Mouse (Mus musculus) CD4-positive, CD25-positive, alpha-beta regulatory T cell, adult 4 months (primary cell): Measurements from ENCODE around the gene Cd209a. TPM values are rescaled to one million over a fixed set of nuclear protein-coding genes. Genes with fewer than 3 reads are reported as not detected.
A peak's percentile ranks its signal among the peaks of the same experiment; 100 is the strongest.
"Not testable (repeated sequence)": the region's sequence is repeated elsewhere in the genome, so short reads cannot be mapped to it uniquely, and the experiment has no call there.

ENCODE experiments used
- ATAC-seq: one replicate; pipeline ENCODE4 v1.8.0; 2017
- polyA plus RNA-seq, 2 experiments: library from polyadenylated mRNA; unstranded; fragments of 100-300 nt; shearing (Covaris generic); gene quantifications; one replicate each; pipeline ENCODE4 v1.2.1; 2017

The Cd209a gene
- polyA plus RNA-seq = not detected

DNA sequence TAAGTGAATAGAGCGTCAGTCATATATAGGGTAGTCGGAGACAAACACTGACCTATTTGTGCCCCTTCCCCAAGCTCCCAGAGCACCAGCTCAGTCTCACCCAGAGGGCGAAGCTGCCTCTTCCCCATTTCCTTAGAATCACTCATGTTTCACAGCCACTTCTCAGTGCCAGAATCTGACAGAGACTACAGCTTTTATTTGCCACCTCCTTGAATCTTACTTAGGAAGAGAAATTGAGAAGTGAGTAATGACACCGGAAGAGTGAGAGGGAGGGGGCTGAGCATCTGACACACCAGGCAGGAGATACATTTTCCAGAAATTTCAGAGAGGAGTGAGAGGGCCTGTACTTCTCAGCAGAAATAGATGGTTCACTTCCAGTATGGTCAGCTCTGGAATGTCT is at the start of gene Cd209a:
TSS of gene Cd209a (minus strand) at position 224 of the 400 bp plus-strand sequence.
- no peak for ATAC-seq

DNA sequence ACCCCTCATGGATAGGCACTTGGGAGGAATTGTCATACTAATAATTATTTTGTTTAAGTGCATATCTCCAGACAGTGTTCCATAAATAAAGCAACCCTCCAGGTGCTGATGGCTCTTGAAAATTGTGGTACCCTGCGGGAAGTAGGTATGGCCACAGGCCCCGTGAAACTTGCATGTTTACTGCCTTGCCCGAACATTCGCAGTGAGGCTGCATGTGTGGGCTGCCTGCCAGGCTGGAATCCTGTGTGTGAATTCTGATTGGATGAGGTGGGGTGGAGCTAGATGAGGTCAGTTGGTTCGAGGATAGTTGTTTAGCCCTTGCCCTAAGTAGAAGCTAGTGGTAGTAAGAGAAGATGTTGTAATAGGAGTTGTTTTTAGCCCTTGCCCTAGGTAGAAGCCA is 19.9 kb upstream of the Cd209a start:
- ATAC-seq = not testable (repeated sequence)

GRCm38 (mm10) chr8:3754261-3754850 is 5.6 kb upstream of the Cd209a start:
- peak; percentile 96 for ATAC-seq

GRCm38 (mm10) chr8:3736947-3737346 is 11.8 kb downstream of the Cd209a start:
- no peak for ATAC-seq

DNA sequence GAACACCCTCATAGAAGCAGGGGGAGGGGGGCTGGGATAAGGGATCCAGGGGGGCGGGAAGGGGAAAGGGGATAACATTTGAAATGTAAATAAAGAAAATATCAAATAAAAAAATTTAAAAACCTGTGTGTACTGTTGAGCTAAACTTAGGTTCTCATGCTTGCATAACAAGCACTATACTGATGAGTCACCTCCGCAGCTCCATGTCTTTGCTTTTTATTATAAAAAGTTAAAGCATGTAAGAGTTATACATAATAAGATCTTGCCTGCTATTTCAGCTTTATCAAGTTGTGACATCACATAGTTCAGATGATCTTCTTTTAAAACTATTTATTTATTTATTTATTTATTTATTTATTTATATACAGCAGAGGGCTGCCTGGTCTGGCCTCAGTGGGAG is 13.2 kb downstream of the Cd209a start:
- ATAC-seq = no peak

- no peak for ATAC-seq
Observed at GRCm38 (mm10) chr8:3734084-3734483, 14.7 kb downstream of the Cd209a start.

DNA sequence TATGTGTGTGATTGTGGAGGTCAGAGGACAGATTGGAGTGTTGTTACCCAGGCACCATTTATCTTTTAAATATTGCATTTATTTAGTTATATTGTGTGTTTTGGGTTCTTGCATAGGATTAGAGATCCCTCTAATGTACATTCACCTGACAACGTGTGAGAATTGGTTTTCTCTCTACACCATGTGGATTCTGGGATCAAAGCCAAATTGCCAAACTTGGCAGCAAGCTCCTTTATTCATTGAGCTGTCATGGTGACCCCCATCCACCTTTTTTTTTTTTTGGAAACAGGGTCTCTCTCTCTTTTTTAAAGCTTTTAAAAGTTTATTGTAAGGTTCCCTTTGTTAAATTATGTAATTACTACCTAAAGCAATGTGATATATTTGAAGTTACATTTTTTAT is 27.7 kb downstream of the Cd209a start:
- ATAC-seq = no peak

DNA sequence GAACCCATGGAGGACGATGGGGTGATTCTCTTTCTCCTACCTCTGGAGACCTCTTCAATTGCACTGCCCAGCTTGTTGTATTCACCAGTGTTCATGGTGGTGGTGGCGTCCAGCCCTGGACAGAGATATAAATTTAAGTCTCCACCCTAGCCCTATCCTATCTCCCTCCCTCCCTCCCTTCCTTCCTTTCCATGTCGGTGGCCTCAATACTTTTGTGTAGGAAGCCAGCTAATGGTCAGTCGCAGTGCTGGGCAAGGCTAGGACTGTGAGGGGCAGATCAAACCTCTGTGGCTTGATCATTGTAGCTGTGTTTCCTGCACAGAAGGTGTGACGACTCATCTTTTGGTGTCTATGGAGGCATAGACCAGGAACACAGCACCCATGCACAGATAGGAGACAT is 28.2 kb downstream of the Cd209a start, which contains the start of gene Clec4g:
TSS of gene Clec4g (minus strand) at position 101 of the 400 bp plus-strand sequence.
- no peak for ATAC-seq

DNA sequence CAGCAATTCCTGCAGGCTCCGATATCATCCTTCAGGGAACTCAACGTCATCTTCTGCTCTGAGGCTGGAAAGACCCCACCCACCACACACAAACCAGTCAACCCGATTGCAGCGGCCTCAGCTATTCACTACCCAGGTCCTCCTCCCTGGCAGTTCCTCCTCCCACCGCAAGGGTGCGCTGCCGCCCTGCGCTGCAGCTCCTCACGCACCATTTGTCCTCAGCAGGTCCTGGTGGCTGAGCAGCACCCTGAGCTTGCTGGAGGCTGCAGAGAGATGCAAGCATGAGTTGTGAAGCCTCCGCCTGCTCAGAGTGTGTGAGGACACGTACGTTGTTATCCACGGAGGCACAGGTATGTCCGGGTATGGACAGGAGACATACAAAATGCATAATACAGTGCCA is 30.2 kb downstream of the Cd209a start:
- ATAC-seq = peak; percentile 54

GRCm38 (mm10) chr8:3717321-3717954 is 31.3 kb downstream of the Cd209a start:
- ATAC-seq = no peak

- no peak for ATAC-seq
Observed at GRCm38 (mm10) chr8:3711646-3712045, 37.1 kb downstream of the Cd209a start.

GRCm38 (mm10) chr8:3710312-3710711 is 38.5 kb downstream of the Cd209a start:
- ATAC-seq = no peak

GRCm38 (mm10) chr8:3707611-3708010 is 41.2 kb downstream of the Cd209a start:
- no peak for ATAC-seq

- no peak for ATAC-seq
Observed at GRCm38 (mm10) chr8:3705711-3706110, 43.1 kb downstream of the Cd209a start.

DNA sequence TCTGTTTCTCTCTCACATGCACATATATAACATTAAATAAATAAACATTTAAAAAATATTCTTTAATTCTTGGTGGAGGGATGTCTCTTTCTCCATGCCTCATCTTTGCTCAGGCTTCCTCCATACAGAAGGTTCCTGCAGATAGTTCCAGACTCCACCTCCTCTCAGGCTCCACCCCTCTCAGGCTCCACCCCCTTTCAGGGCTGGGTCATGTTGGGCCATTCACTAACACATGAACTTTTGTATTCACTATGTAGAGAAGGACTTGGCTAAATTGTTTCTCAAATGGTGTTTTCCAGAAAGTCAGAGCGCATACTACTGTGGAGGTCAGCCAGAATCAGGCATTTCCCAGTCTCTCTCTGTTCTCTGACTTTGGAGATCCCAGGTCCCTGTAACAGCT is 47.3 kb downstream of the Cd209a start:
- no peak for ATAC-seq

DNA sequence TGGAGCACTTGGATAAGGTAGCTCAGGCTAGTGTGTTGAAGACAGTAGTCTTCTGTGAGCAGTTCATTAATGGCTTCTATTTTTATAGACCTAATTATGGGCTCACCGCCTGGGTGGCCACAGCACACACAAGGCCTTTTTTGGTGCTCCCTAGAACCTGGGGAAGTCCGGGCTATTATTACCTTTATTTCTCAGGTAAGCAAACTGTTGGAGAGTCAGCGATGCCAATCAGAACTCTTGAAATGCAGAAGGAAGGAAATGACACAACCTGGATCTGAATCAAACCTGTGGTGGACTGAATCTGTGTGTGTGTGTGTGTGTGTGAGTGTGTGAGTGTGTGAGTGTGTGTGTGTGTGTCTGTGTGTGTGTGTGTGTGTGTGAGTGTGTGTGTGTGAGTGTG is 54.7 kb downstream of the Cd209a start, which contains the start of gene Fcer2a:
TSS of gene Fcer2a (minus strand) at position 55 of the 400 bp plus-strand sequence.
- ATAC-seq = no peak

Other genes starting within 250 kb of the Cd209a start
- gene Mcoln1, start 248.5 kb downstream of the Cd209a start, polyA plus RNA-seq = 10 to 100 TPM; 16.1 to 18.6 TPM
- gene Pnpla6, start 233.6 kb downstream of the Cd209a start, polyA plus RNA-seq = 10 to 100 TPM; 26.1 to 43.7 TPM
- 1 to 10 TPM in 1 of 2 experiments, not detected in 1; 1.4 TPM for gene C330021F23Rik, start 181.0 kb downstream of the Cd209a start, polyA plus RNA-seq
- not detected for gene Camsap3, start 161.7 kb downstream of the Cd209a start, polyA plus RNA-seq
- gene Xab2, start 127.7 kb downstream of the Cd209a start, polyA plus RNA-seq = 100 to 1,000 TPM in 1 of 2 experiments, 10 to 100 TPM in 1; 87.5 to 131 TPM
- 100 to 1,000 TPM in 1 of 2 experiments, 10 to 100 TPM in 1; 84.8 to 145 TPM for gene Pet100, start 127.4 kb downstream of the Cd209a start, polyA plus RNA-seq
- not detected for gene Pcp2, start 123.4 kb downstream of the Cd209a start, polyA plus RNA-seq
- gene Stxbp2, start 118.0 kb downstream of the Cd209a start, polyA plus RNA-seq = 100 to 1,000 TPM; 190 to 257 TPM
- not detected for gene Retn, start 93.2 kb downstream of the Cd209a start, polyA plus RNA-seq
- not detected for gene Mcemp1, start 83.2 kb downstream of the Cd209a start, polyA plus RNA-seq
- not detected for gene Fcor, start 76.6 kb downstream of the Cd209a start, polyA plus RNA-seq
- 10 to 100 TPM; 20.3 to 32.6 TPM for gene Trappc5, start 72.7 kb downstream of the Cd209a start, polyA plus RNA-seq
- gene Fcer2a, start 54.8 kb downstream of the Cd209a start, polyA plus RNA-seq = 10 to 100 TPM in 1 of 2 experiments, under 1 TPM in 1; 0.38 to 12.4 TPM
- not detected for gene Clec4g, start 28.3 kb downstream of the Cd209a start, polyA plus RNA-seq
- gene Cd209e, start 105.3 kb upstream of the Cd209a start, polyA plus RNA-seq = not detected
- gene Cd209d, start 129.6 kb upstream of the Cd209a start, polyA plus RNA-seq = not detected
- under 1 TPM in 1 of 2 experiments, not detected in 1; 0.70 TPM for gene Cd209b, start 177.9 kb upstream of the Cd209a start, polyA plus RNA-seq
- not detected for gene Cd209c, start 205.8 kb upstream of the Cd209a start, polyA plus RNA-seq